Mouse (Mus musculus): ENCODE measurements around the gene Chga. TPM values are rescaled to one million over a fixed set of nuclear protein-coding genes. Genes with fewer than 3 reads are reported as not detected.

The Chga gene
- polyA plus RNA-seq, 1 experiment from 2014 or later, result 0.15 TPM

- Histone ChIP-seq H3K36me3 (no peaks in the 10 kb centered on the region), H3K4me3 (no peak overlapping the region), H3K27me3 (ENCODE audit: low read depth, poor library complexity, severe bottlenecking) (no peaks in the 10 kb centered on the region), H3K9me3 (replicated peaks) (no peaks in the 10 kb centered on the region), H3K4me1 (no peaks in the 10 kb centered on the region), H3K27ac (no peak overlapping the region)
- WGBS, result 90% methylated on average over 11 of the region's 11 CpGs
- DNase-seq (ENCODE audit: low spot score), result no peak
Measured at GRCm38 (mm10) chr12:102607808-102608517, 53.2 kb downstream of the Chga start.

- no peak for DNase-seq (ENCODE audit: low spot score)
- Histone ChIP-seq H3K4me1 (no peaks in the 10 kb centered on the region), H3K36me3 (no peaks in the 10 kb centered on the region), H3K27me3 (ENCODE audit: low read depth, poor library complexity, severe bottlenecking) (no peaks in the 10 kb centered on the region), H3K27ac (no peak overlapping the region), H3K9me3 (replicated peaks) (no peaks in the 10 kb centered on the region), H3K4me3 (no peak overlapping the region)
- 91% methylated on average over 8 of the region's 8 CpGs for WGBS
Measured at GRCm38 (mm10) chr12:102610927-102611326, 56.2 kb downstream of the Chga start.

- no peak overlapping the region for H3K4me3 ChIP-seq
- H3K27ac ChIP-seq, result no peak overlapping the region
- peaks cover 15% of the 10 kb centered on the region for H3K4me1 ChIP-seq
- no peak for DNase-seq (ENCODE audit: low spot score)
- no peaks in the 10 kb centered on the region for H3K27me3 ChIP-seq (ENCODE audit: low read depth, poor library complexity, severe bottlenecking)
- 95% methylated on average over 1 of the region's 1 CpGs for WGBS
- no peaks in the 10 kb centered on the region for H3K9me3 ChIP-seq (replicated peaks)
- no peaks in the 10 kb centered on the region for H3K36me3 ChIP-seq
Measured at GRCm38 (mm10) chr12:102612431-102612830, 57.7 kb downstream of the Chga start.

GRCm38 (mm10) chr12:102613411-102613810 lies 58.6 kb downstream of the Chga start:
- Histone ChIP-seq H3K4me3 (no peak overlapping the region), H3K9me3 (replicated peaks) (no peaks in the 10 kb centered on the region), H3K27me3 (ENCODE audit: low read depth, poor library complexity, severe bottlenecking) (no peaks in the 10 kb centered on the region), H3K4me1 (peaks cover 22% of the 10 kb centered on the region), H3K27ac (no peak overlapping the region), H3K36me3 (no peaks in the 10 kb centered on the region)
- no peak for DNase-seq (ENCODE audit: low spot score)
- 90% methylated on average over 4 of the region's 4 CpGs for WGBS

Other genes with a start within 250 kb of the Chga start
- gene Lgmn, start 115.2 kb upstream of the Chga start, polyA plus RNA-seq (2016; fragmentation: Nextera tagmentation; extraction: Ambion mirVana), result 37.0 and 40.5 TPM in 2 replicates
- gene Golga5, start 85.8 kb upstream of the Chga start, polyA plus RNA-seq (2016; fragmentation: Nextera tagmentation; extraction: Ambion mirVana), result 27.1 and 30.9 TPM in 2 replicates
- gene Itpk1, start 150.0 kb downstream of the Chga start, polyA plus RNA-seq (2016; fragmentation: Nextera tagmentation; extraction: Ambion mirVana), result 9.7 and 11.0 TPM in 2 replicates
- gene Moap1, start 188.7 kb downstream of the Chga start, polyA plus RNA-seq (2016; fragmentation: Nextera tagmentation; extraction: Ambion mirVana), result 34.8 and 38.8 TPM in 2 replicates
- 11.7 TPM in 2 replicates for gene Tmem251, start 188.8 kb downstream of the Chga start, polyA plus RNA-seq (2016; fragmentation: Nextera tagmentation; extraction: Ambion mirVana)
- gene Gm28051, start 202.8 kb downstream of the Chga start, polyA plus RNA-seq (2016; fragmentation: Nextera tagmentation; extraction: Ambion mirVana), result not detected in 2 replicates
- gene Gon7, start 202.8 kb downstream of the Chga start, polyA plus RNA-seq (2016; fragmentation: Nextera tagmentation; extraction: Ambion mirVana), result 46.1 and 52.2 TPM in 2 replicates
- 55.8 and 56.5 TPM in 2 replicates for gene Ubr7, start 203.0 kb downstream of the Chga start, polyA plus RNA-seq (2016; fragmentation: Nextera tagmentation; extraction: Ambion mirVana)
- 29.5 and 33.8 TPM in 2 replicates for gene Gm20604, start 203.7 kb downstream of the Chga start, polyA plus RNA-seq (2016; fragmentation: Nextera tagmentation; extraction: Ambion mirVana)

Data from limb, embryonic 10.5 days (tissue).